Mouse (Mus musculus) limb, embryonic 15.5 days (tissue): ENCODE data around the gene Mob3b. TPM values are rescaled to one million over a fixed set of nuclear protein-coding genes. Genes with fewer than 3 reads are reported as not detected.
A peak's percentile ranks its signal among the peaks of the same experiment; 100 is the strongest.

Experiments
- ATAC-seq: fragments of 200-750 bp; cut with Nextera tagmentation; 2 replicates; pipeline ENCODE4 v1.8.0; 2017; ENCODE audit warnings: low read depth, moderate TSS enrichment; ENCODE audit not compliant: insufficient number of reproducible peaks, low FRiP score, low TSS enrichment
- H3K27ac ChIP-seq: fragments of 300-500 bp; sonication (generic); 2 replicates; pipeline ENCODE4 v1.5.1; 2015; ENCODE audit warnings: moderate library complexity, mild to moderate bottlenecking, inconsistent platforms
- H3K27me3 ChIP-seq: fragments of 300-500 bp; sonication (generic); 2 replicates; pipeline ENCODE4 v1.6.1; 2015; ENCODE audit warnings: inconsistent platforms
- H3K36me3 ChIP-seq: fragments of 300-500 bp; sonication (generic); 2 replicates; pipeline ENCODE4 v1.6.1; 2015; ENCODE audit warnings: inconsistent platforms
- H3K4me1 ChIP-seq: fragments of 300-500 bp; sonication (generic); 2 replicates; pipeline ENCODE4 v1.6.1; 2015; ENCODE audit warnings: inconsistent platforms
- H3K4me2 ChIP-seq: fragments of 300-500 bp; sonication (generic); 2 replicates; pipeline ENCODE4 v1.6.1; 2015; ENCODE audit warnings: mild to moderate bottlenecking, inconsistent platforms
- H3K4me3 ChIP-seq: fragments of 300-500 bp; sonication (generic); 2 replicates; pipeline ENCODE4 v1.5.1; 2015; ENCODE audit warnings: mild to moderate bottlenecking, inconsistent platforms
- H3K9ac ChIP-seq: fragments of 300-500 bp; sonication (generic); 2 replicates; pipeline ENCODE4 v1.6.1; 2015; ENCODE audit warnings: inconsistent platforms
- H3K9me3 ChIP-seq: fragments of 300-500 bp; sonication (generic); 2 replicates; pipeline ENCODE4 v1.6.1; 2016; ENCODE audit warnings: inconsistent platforms
- WGBS: fragments of 180-500 bp; shearing (Covaris S2); methylation state at CpG from one replicate; pipeline ENCODE4 v1.1.7; 2015; 5-methylcytosine and 5-hydroxymethylcytosine counted together
- polyA plus RNA-seq: library from polyadenylated mRNA; unstranded; fragments of >200 nt; fragmentation: Nextera tagmentation; extraction: Ambion mirVana; gene quantifications from 2 replicates; pipeline ENCODE4 v1.2.1, GENCODE M21; 2015

Mob3b gene
- polyA plus RNA-seq, 1 experiment from 2014 or later: 12.8 TPM

- Histone ChIP-seq H3K27me3 (no peaks in the 10 kb centered on the region), H3K4me3 (no peak overlapping the region), H3K27ac (no peak overlapping the region), H3K9ac (no peak overlapping the region), H3K4me2 (no peak overlapping the region), H3K4me1 (0 out of 2 replicates have a peak, but pooled peaks cover 5% of the 10 kb centered on the region), H3K9me3 (no peaks in the 10 kb centered on the region), H3K36me3 (no peaks in the 10 kb centered on the region)
- WGBS: 63% methylated on average over 13 of the region's 13 CpGs
- ATAC-seq: peak; percentile 44; the same call in 1 of the 2 replicates
Observed at GRCm38 (mm10) chr4:34976331-34976778, 180.9 kb downstream of the Mob3b start.

DNA sequence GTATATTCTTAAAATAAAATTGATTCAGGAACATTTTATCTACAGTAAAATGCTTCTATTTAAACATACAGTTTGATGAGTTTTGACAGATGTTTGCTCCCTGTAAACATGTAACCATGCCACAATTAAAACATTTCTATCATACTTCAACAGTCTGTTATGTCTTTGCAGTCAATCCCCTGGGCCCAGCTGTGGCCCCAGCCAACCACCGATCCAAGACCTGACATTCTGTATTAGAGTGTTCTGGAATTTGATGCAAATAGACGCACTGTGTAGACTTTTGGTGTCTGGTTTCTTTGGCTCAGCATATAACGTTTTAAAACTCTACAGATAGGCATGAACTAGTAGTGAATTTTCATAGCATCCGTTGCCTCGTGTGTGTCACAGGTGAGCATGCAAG lies 182.5 kb downstream of the Mob3b start:
- no peak overlapping the region for H3K9ac ChIP-seq
- no peaks in the 10 kb centered on the region for H3K27me3 ChIP-seq
- no peak overlapping the region for H3K27ac ChIP-seq
- no peak for ATAC-seq
- H3K4me1 ChIP-seq: 0 out of 2 replicates have a peak, but pooled peaks cover 5% of the 10 kb centered on the region
- no peaks in the 10 kb centered on the region for H3K36me3 ChIP-seq
- no peak overlapping the region for H3K4me2 ChIP-seq
- WGBS: 42% methylated on average over 5 of the region's 5 CpGs
- no peaks in the 10 kb centered on the region for H3K9me3 ChIP-seq
- no peak overlapping the region for H3K4me3 ChIP-seq

- Histone ChIP-seq H3K4me2 (no peak overlapping the region), H3K27me3 (no peaks in the 10 kb centered on the region), H3K36me3 (no peaks in the 10 kb centered on the region), H3K4me1 (peaks cover 10% of the 10 kb centered on the region), H3K27ac (no peak overlapping the region), H3K9me3 (no peaks in the 10 kb centered on the region), H3K4me3 (no peak overlapping the region), H3K9ac (no peak overlapping the region)
- 83% methylated on average over 6 of the region's 6 CpGs for WGBS
- no peak for ATAC-seq
Observed at GRCm38 (mm10) chr4:34967541-34967940, 189.7 kb downstream of the Mob3b start.

DNA sequence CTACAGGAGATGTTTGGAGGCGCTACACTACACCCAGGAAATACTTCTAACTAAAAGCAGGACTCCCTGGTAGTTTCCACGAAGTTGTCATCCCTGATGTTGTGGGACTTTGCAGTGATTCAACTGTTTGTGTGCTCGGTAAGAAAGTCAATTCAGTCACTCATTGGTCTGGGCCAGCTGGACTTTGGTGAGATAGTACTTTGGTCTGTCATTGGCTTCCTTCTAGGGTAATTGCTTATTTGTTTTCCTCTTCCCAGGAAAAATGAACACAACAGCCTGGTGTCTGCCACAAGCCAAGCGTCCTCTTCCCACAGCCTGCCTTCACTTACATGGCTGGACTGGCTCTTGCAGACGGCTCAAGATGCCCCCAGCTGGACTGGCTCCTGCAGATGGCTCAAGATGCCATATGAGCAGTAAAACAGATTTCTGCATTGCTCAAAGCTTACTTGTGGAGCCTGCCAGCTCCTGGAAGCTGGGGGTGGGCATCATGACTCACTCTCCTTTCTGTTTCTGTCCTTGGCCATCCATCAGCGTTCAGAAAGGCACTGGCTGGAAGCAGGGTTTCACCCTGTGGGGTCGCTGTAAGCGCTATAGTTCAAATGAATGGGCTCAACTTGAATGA lies 190.8 kb downstream of the Mob3b start:
- WGBS: 75% methylated on average over 8 of the region's 8 CpGs
- peaks cover 10% of the 10 kb centered on the region for H3K4me1 ChIP-seq

GRCm38 (mm10) chr4:34964906-34965305 lies 192.4 kb downstream of the Mob3b start:
- no peaks in the 10 kb centered on the region for H3K27me3 ChIP-seq
- H3K27ac ChIP-seq: no peak overlapping the region
- no peak overlapping the region for H3K4me2 ChIP-seq
- H3K36me3 ChIP-seq: no peaks in the 10 kb centered on the region
- no peak overlapping the region for H3K9ac ChIP-seq
- no peaks in the 10 kb centered on the region for H3K9me3 ChIP-seq
- ATAC-seq: no peak
- WGBS: 59% methylated on average over 10 of the region's 10 CpGs
- H3K4me3 ChIP-seq: no peak overlapping the region
- peaks cover 10% of the 10 kb centered on the region for H3K4me1 ChIP-seq

More for the DNA sequence above, 190.8 kb downstream of the Mob3b start:
- Histone ChIP-seq H3K4me2 (no peak overlapping the region), H3K9me3 (no peaks in the 10 kb centered on the region), H3K27me3 (no peaks in the 10 kb centered on the region), H3K27ac (no peak overlapping the region), H3K9ac (no peak overlapping the region), H3K4me3 (no peak overlapping the region), H3K36me3 (no peaks in the 10 kb centered on the region)
- no peak for ATAC-seq

DNA sequence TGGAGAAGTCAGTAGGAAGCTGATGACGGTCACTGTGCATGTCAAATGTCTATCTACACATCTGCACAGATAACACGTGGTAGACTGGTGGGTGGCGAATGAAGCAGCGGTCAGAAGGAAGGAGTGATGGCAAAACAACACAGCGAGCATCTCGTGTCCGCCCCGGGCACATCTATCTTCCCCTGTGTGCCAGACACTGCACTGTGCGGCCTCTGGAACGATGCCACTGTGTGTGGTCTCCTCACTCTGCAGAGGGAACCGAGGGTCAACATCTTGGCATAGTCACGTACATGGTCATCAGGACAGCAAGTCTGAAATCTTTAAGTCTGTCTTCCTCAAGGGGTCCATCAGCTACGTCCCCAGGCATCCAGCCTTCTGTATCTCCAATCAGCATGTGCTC lies 193.3 kb downstream of the Mob3b start:
- H3K4me2 ChIP-seq: no peak overlapping the region
- no peaks in the 10 kb centered on the region for H3K27me3 ChIP-seq
- H3K27ac ChIP-seq: no peak overlapping the region
- WGBS: 74% methylated on average over 13 of the region's 13 CpGs
- H3K9ac ChIP-seq: no peak overlapping the region
- H3K4me3 ChIP-seq: no peak overlapping the region
- 0 out of 2 replicates have a peak, but pooled peaks have one; percentile 50 for ATAC-seq
- H3K36me3 ChIP-seq: no peaks in the 10 kb centered on the region
- H3K4me1 ChIP-seq: peaks cover 10% of the 10 kb centered on the region
- H3K9me3 ChIP-seq: no peaks in the 10 kb centered on the region

DNA sequence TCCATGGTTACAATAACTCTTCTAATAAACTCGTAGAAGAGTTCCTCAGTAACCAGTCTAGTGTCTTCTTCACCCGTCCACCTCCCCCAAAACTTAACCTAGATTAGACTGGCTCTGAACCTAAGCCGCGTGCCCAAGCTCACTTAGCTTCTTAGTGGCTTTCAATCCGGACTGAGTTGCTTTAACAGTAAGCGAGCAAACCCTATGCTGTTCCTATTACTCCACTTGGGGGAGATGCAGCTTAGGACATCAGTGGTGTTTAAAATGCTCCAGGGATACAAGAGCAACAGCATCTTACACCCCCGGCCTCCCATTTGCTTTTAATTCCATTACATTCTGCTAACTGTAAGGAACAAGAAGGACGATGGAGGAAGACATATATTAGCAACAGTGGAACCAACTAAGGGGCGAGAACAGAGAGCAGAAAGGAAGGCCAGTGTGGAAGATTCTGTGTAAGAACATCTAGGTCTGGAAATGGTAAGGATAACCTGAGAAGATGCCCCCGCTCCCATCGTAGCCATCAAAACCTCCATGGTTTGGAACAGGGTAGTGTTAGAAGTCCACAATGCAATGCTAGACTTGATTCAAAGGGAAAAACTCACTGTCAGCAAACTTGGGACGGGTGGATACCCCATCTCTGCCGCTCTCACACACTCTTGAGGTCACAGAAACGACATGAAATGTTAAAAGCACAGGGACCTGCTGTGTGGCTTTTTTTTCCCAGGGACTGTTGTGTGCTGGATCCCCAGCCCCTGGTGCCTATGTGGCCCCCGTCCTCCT lies 196.3 kb downstream of the Mob3b start:
- Histone ChIP-seq H3K36me3 (no peaks in the 10 kb centered on the region), H3K27me3 (no peaks in the 10 kb centered on the region), H3K27ac (no peak overlapping the region), H3K4me3 (no peak overlapping the region), H3K4me1 (peaks cover 10% of the 10 kb centered on the region), H3K9ac (no peak overlapping the region), H3K4me2 (no peak overlapping the region), H3K9me3 (no peaks in the 10 kb centered on the region)
- ATAC-seq: no peak
- 74% methylated on average over 15 of the region's 15 CpGs for WGBS

DNA sequence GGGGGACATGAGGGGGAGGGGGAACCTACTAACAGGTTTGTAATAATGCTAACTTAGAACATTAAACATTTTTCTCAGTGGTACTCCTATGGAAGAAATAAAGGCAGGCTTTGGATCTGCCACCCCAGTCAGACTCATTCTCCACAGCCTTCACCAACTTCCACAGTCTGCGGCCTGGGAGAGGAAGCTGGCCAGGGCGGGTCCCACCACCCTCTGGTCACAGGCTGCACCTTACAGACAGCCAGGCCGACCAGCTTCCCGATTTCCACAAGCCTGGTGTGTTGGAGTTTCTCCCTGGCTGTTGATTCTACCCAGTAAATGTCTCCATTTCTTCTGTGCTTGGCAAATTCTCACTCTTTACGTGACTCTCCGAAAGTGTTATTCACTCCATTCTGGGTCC lies 197.8 kb downstream of the Mob3b start:
- WGBS: 84% methylated on average over 6 of the region's 6 CpGs
- H3K9ac ChIP-seq: no peak overlapping the region

GRCm38 (mm10) chr4:34958155-34959028 lies 198.9 kb downstream of the Mob3b start:
- no peaks in the 10 kb centered on the region for H3K4me1 ChIP-seq
- ATAC-seq: 0 out of 2 replicates have a peak, but pooled peaks have one; percentile 45
- no peaks in the 10 kb centered on the region for H3K9me3 ChIP-seq
- no peaks in the 10 kb centered on the region for H3K27me3 ChIP-seq
- WGBS: 36% methylated on average over 12 of the region's 12 CpGs
- H3K27ac ChIP-seq: no peak overlapping the region
- no peaks in the 10 kb centered on the region for H3K36me3 ChIP-seq
- H3K9ac ChIP-seq: no peak overlapping the region
- no peak overlapping the region for H3K4me2 ChIP-seq
- no peak overlapping the region for H3K4me3 ChIP-seq

More for the DNA sequence above, 197.8 kb downstream of the Mob3b start:
- Histone ChIP-seq H3K4me2 (no peak overlapping the region), H3K27me3 (no peaks in the 10 kb centered on the region), H3K27ac (no peak overlapping the region), H3K4me1 (peaks cover 7% of the 10 kb centered on the region), H3K9me3 (no peaks in the 10 kb centered on the region), H3K36me3 (no peaks in the 10 kb centered on the region), H3K4me3 (no peak overlapping the region)
- no peak for ATAC-seq

- 71% methylated on average over 10 of the region's 10 CpGs for WGBS
- no peaks in the 10 kb centered on the region for H3K9me3 ChIP-seq
- no peak overlapping the region for H3K4me2 ChIP-seq
- no peaks in the 10 kb centered on the region for H3K27me3 ChIP-seq
- no peaks in the 10 kb centered on the region for H3K36me3 ChIP-seq
- H3K4me3 ChIP-seq: no peak overlapping the region
- H3K9ac ChIP-seq: no peak overlapping the region
- H3K4me1 ChIP-seq: no peaks in the 10 kb centered on the region
- H3K27ac ChIP-seq: no peak overlapping the region
- ATAC-seq: no peak
Observed at GRCm38 (mm10) chr4:34953716-34954115, 203.6 kb downstream of the Mob3b start.

DNA sequence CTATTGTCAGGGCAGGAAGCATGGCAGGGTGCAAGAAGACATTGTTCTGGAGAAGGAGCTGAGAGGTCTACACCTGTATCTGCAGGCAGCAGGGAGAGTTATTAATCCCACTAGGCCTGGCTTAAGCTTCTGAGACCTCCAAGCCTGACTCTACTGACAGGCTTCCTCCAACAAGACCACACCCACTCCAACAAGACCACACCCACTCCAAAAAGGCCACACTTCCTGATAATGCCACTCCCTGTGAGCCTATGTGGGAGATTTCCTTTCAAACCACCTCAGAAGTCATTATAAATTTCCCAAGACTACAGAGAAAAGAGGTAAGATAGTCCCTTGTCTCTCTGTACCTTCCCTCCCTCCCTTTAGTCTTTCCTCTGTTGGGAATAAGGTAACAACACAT lies 210.1 kb downstream of the Mob3b start:
- Histone ChIP-seq H3K27ac (no peak overlapping the region), H3K27me3 (no peaks in the 10 kb centered on the region), H3K4me3 (no peak overlapping the region), H3K4me2 (no peak overlapping the region), H3K9me3 (no peaks in the 10 kb centered on the region), H3K9ac (no peak overlapping the region), H3K4me1 (no peaks in the 10 kb centered on the region), H3K36me3 (no peaks in the 10 kb centered on the region)
- ATAC-seq: no peak
